ENCODE assay signal across 18 mouse cellular contexts in genomic region chr15:9081294-9081693, GRCm38 (mm10). TPM values are rescaled to one million over a fixed set of nuclear protein-coding genes. Genes with fewer than 3 reads are reported as not detected.
DNase-seq lines count a peak whose midpoint lies in the region; ATAC-seq and TF ChIP-seq lines count a peak whose summit lies in the region.
"Had no signal": no experiment of that assay in that cellular context is flagged by ENCODE, and none has a peak within 500 bp of the region (broad histone marks: within the 10 kb centered on the region; RNA-seq: fewer than 3 reads in every experiment).

No protein-coding gene starts in this region.

- H3K4me3 ChIP-seq in heart, embryonic 11.5 days (ENCODE audit: low read depth, low read length): no peak overlapping the region
- no peak overlapping the region for H3K4me3 ChIP-seq in intestine, embryonic 15.5 days (replicated peaks)
- H3K4me3 ChIP-seq in intestine, embryonic 16.5 days (ENCODE audit: low read length): no peak overlapping the region
- peak overlapping the region; percentile 44; the same call in 1 of the 2 replicates for H3K4me3 ChIP-seq in G1E (ENCODE audit: low read depth, low read length)
- no peak overlapping the region for H3K4me3 ChIP-seq in liver, embryonic 14.5 days (ENCODE audit: insufficient read depth in 1 of 2, low read depth in 2 of 2, low read length in 2 of 2)
- H3K4me3 ChIP-seq in lung, adult 2 months (replicated peaks; ENCODE audit: extremely low read depth, low read depth, low read length): no peak overlapping the region
- H3K4me3 ChIP-seq: gastrocnemius, adult 2 months; hindbrain, embryonic 12.5 days had no signal

- H3K4me2 ChIP-seq in heart, embryonic 11.5 days: peak overlapping the region; percentile 11; the same call in 1 of the 2 replicates
- no peak overlapping the region for H3K4me2 ChIP-seq in intestine, embryonic 15.5 days (replicated peaks)
- H3K4me2 ChIP-seq in intestine, embryonic 16.5 days (ENCODE audit: low read depth, low read length): no peak overlapping the region
- peak overlapping the region; percentile 95 for H3K4me2 ChIP-seq in liver, embryonic 14.5 days (ENCODE audit: low read depth)
- H3K4me2 ChIP-seq: hindbrain, embryonic 12.5 days; lung, embryonic 14.5 days had no signal

- no peak for TF ChIP-seq POLR2A in lung, adult 2 months (IDR thresholded peaks at IDR 0.05; ENCODE audit: borderline replicate concordance, extremely low read depth, low read depth, low read length)

- ATAC-seq in heart, embryonic 11.5 days (replicated peaks; ENCODE audit: insufficient number of reproducible peaks, low FRiP score, low TSS enrichment): peak; percentile 52; the same call in 1 of the 2 replicates
- peak; percentile 16; the same call in 1 of the 2 replicates for ATAC-seq in intestine, embryonic 15.5 days
- ATAC-seq in intestine, embryonic 16.5 days: no peak
- ATAC-seq in G1E (ENCODE audit: extremely low read depth, insufficient number of reproducible peaks, low FRiP score, poor library complexity, severe bottlenecking): no peak
- ATAC-seq in liver, embryonic 14.5 days (ENCODE audit: insufficient read depth): peak; percentile 8; the same call in 1 of the 2 replicates
- ATAC-seq: forebrain, embryonic 16.5 days had no signal

- peaks cover 51% of the 10 kb centered on the region for H3K4me1 ChIP-seq in heart, embryonic 11.5 days (ENCODE audit: control insufficient read depth, insufficient read depth, low read length)
- peaks cover 10% of the 10 kb centered on the region for H3K4me1 ChIP-seq in intestine, embryonic 15.5 days (replicated peaks)
- H3K4me1 ChIP-seq in intestine, embryonic 16.5 days (ENCODE audit: control insufficient read depth, insufficient read depth, low read length): peaks cover 22% of the 10 kb centered on the region
- H3K4me1 ChIP-seq in G1E (ENCODE audit: insufficient read depth, low read depth, low read length): peaks cover 79% of the 10 kb centered on the region
- H3K4me1 ChIP-seq in liver, embryonic 14.5 days (replicated peaks; ENCODE audit: control insufficient read depth in 2 of 2, insufficient read depth in 2 of 2, low read length in 1 of 2): peaks cover 54 to 62% of the 10 kb centered on the region in 2 experiments
- no peaks in the 10 kb centered on the region; the same call in 1 of the 2 replicates for H3K4me1 ChIP-seq in lung, adult 2 months (ENCODE audit: control insufficient read depth, insufficient read depth, low read length)

- H3K27ac ChIP-seq in heart, embryonic 11.5 days (ENCODE audit: low read depth, low read length): peak overlapping the region; percentile 43; the same call in 1 of the 2 replicates
- no peak overlapping the region for H3K27ac ChIP-seq in intestine, embryonic 15.5 days
- H3K27ac ChIP-seq in intestine, embryonic 16.5 days (ENCODE audit: low read length): no peak overlapping the region
- H3K27ac ChIP-seq in liver, embryonic 14.5 days: peak overlapping the region; percentile 58
- H3K27ac ChIP-seq: gastrocnemius, adult 2 months; hindbrain, embryonic 12.5 days; macrophage had no signal

- 24% methylated on average over 3 of the region's 3 CpGs for WGBS in heart, embryonic 11.5 days (ENCODE audit: insufficient replicate concordance)
- WGBS in intestine, embryonic 15.5 days: 69% methylated on average over 3 of the region's 3 CpGs
- 71% methylated on average over 3 of the region's 3 CpGs for WGBS in intestine, embryonic 16.5 days
- 30% methylated on average over 3 of the region's 3 CpGs for WGBS in liver, embryonic 14.5 days (ENCODE audit: insufficient replicate concordance)
- WGBS in lung, adult 2 months: 73% methylated on average over 3 of the region's 3 CpGs

- TF ChIP-seq CTCF in G1E (IDR thresholded peaks at IDR 0.05; ENCODE audit: low read depth, low read length): no peak
- TF ChIP-seq CTCF in liver, embryonic 14.5 days (IDR thresholded peaks at IDR 0.05; ENCODE audit: low read depth): no peak
- no peak for TF ChIP-seq CTCF in lung, adult 2 months (IDR thresholded peaks at IDR 0.05; ENCODE audit: insufficient read depth, low read length)

- H3K27me3 ChIP-seq in heart, embryonic 11.5 days (ENCODE audit: control insufficient read depth, insufficient read depth, low read length): no peaks in the 10 kb centered on the region
- no peaks in the 10 kb centered on the region for H3K27me3 ChIP-seq in intestine, embryonic 15.5 days (replicated peaks)
- no peaks in the 10 kb centered on the region for H3K27me3 ChIP-seq in intestine, embryonic 16.5 days (replicated peaks; ENCODE audit: control insufficient read depth, insufficient read depth, low read length)
- no peaks in the 10 kb centered on the region for H3K27me3 ChIP-seq in G1E (ENCODE audit: insufficient read depth, low read length)
- H3K27me3 ChIP-seq in liver, embryonic 14.5 days (ENCODE audit: control insufficient read depth, insufficient read depth, low read length): no peaks in the 10 kb centered on the region
- H3K27me3 ChIP-seq: hindbrain, embryonic 12.5 days had no signal

- TF ChIP-seq EP300 in liver, embryonic 14.5 days (IDR thresholded peaks at IDR 0.05; ENCODE audit: low read depth): no peak

- DNase-seq in heart, adult 18-20 months: no peak
- DNase-seq in G1E (ENCODE audit: low spot score): no peak
- DNase-seq in liver, embryonic 14.5 days (ENCODE audit: low read depth in 3 of 3, low spot score in 3 of 3): no peak
- DNase-seq in gastrocnemius, postnatal 10 days: no peak
- no peak for DNase-seq in lung, adult 2 months
- DNase-seq: cerebellum, postnatal 14 days; gastrocnemius, adult 2 months; kidney, adult 2 months; layer of hippocampus, postnatal 36 days; left cerebral cortex, postnatal 4 days; lung, embryonic 14.5 days; thymus, adult 18-20 months had no signal

- H3K36me3 ChIP-seq in heart, embryonic 11.5 days (ENCODE audit: control insufficient read depth, insufficient read depth, low read length): no peaks in the 10 kb centered on the region
- H3K36me3 ChIP-seq in intestine, embryonic 15.5 days: 0 out of 2 replicates have a peak, but pooled peaks cover 2% of the 10 kb centered on the region
- H3K36me3 ChIP-seq in intestine, embryonic 16.5 days (ENCODE audit: control insufficient read depth, insufficient read depth, low read length): peaks cover 3% of the 10 kb centered on the region; the same call in 1 of the 2 replicates
- H3K36me3 ChIP-seq in G1E (replicated peaks): peaks cover 69% of the 10 kb centered on the region
- H3K36me3 ChIP-seq in liver, embryonic 14.5 days (replicated peaks; ENCODE audit: control insufficient read depth, insufficient read depth, low read depth): peaks cover 39% of the 10 kb centered on the region
- H3K36me3 ChIP-seq: hindbrain, embryonic 12.5 days had no signal

- no peak overlapping the region for H3K9ac ChIP-seq in heart, embryonic 11.5 days (ENCODE audit: low read depth, low read length)
- no peak overlapping the region for H3K9ac ChIP-seq in intestine, embryonic 15.5 days
- no peak overlapping the region for H3K9ac ChIP-seq in intestine, embryonic 16.5 days (ENCODE audit: low read depth, low read length)
- H3K9ac ChIP-seq in liver, embryonic 14.5 days (replicated peaks): peak overlapping the region; percentile 59
- H3K9ac ChIP-seq: hindbrain, embryonic 12.5 days; lung, embryonic 14.5 days had no signal

- no peaks in the 10 kb centered on the region for H3K9me3 ChIP-seq in heart, embryonic 11.5 days (replicated peaks; ENCODE audit: control insufficient read depth, low read length)
- H3K9me3 ChIP-seq in intestine, embryonic 15.5 days: no peaks in the 10 kb centered on the region
- no peaks in the 10 kb centered on the region for H3K9me3 ChIP-seq in intestine, embryonic 16.5 days (ENCODE audit: control insufficient read depth, low read length)
- H3K9me3 ChIP-seq in G1E (replicated peaks): no peaks in the 10 kb centered on the region
- no peaks in the 10 kb centered on the region for H3K9me3 ChIP-seq in liver, embryonic 14.5 days (ENCODE audit: control insufficient read depth, low read length)
- H3K9me3 ChIP-seq: hindbrain, embryonic 12.5 days had no signal

RNA-seq across cellular contexts. Expression of gene Nadk2, which starts 10.2 kb away (rescaled TPM):
- 57.1 and 65.3 TPM in 2 replicates for polyA plus RNA-seq in heart, embryonic 11.5 days (2014; fragmentation: Nextera tagmentation; extraction: Ambion mirVana)
- 10 to 100 TPM; 59.8 to 66.2 TPM for total RNA-seq in heart, adult 18-20 months (2021)
- polyA plus RNA-seq in intestine, embryonic 15.5 days (2015; fragmentation: Nextera tagmentation; extraction: Ambion mirVana): 49.0 and 50.4 TPM in 2 replicates
- polyA plus RNA-seq in intestine, embryonic 16.5 days (2015; fragmentation: Nextera tagmentation; extraction: Ambion mirVana): 19.7 and 44.7 TPM in 2 replicates
- total RNA-seq in G1E (2014; fragmentation: Nextera tagmentation) (222 and 250 TPM in 2 replicates), G1E (2017) (218 and 235 TPM in 2 replicates)
- 130 and 143 TPM in 2 replicates for polyA plus RNA-seq in G1E (2012)
- 53.8 and 96.0 TPM in 2 replicates for polyA plus RNA-seq in liver, embryonic 14.5 days (2012; rRNA removed)
- polyA plus RNA-seq in liver, embryonic 14.5 days (2014; fragmentation: Nextera tagmentation; extraction: Ambion mirVana): 113 and 125 TPM in 2 replicates
- total RNA-seq in gastrocnemius, postnatal 10 days (2021): 10 to 100 TPM; 24.0 to 26.6 TPM
- 11.5 and 12.0 TPM in 2 replicates for polyA plus RNA-seq in lung, adult 2 months (2012; rRNA removed)

RNA-seq across cellular contexts. Expression of gene Lmbrd2, which starts 59.1 kb away (rescaled TPM):
- 3.4 and 4.3 TPM in 2 replicates for polyA plus RNA-seq in heart, embryonic 11.5 days (2014; fragmentation: Nextera tagmentation; extraction: Ambion mirVana)
- 10 to 100 TPM; 13.1 to 14.0 TPM for total RNA-seq in heart, adult 18-20 months (2021)
- 3.4 and 3.9 TPM in 2 replicates for polyA plus RNA-seq in intestine, embryonic 15.5 days (2015; fragmentation: Nextera tagmentation; extraction: Ambion mirVana)
- 3.1 and 3.6 TPM in 2 replicates for polyA plus RNA-seq in intestine, embryonic 16.5 days (2015; fragmentation: Nextera tagmentation; extraction: Ambion mirVana)
- total RNA-seq in G1E (2014; fragmentation: Nextera tagmentation) (19.1 and 21.7 TPM in 2 replicates), G1E (2017) (8.9 and 11.0 TPM in 2 replicates)
- 0.41 and 0.53 TPM in 2 replicates for polyA plus RNA-seq in G1E (2012)
- polyA plus RNA-seq in liver, embryonic 14.5 days (2012; rRNA removed): 2.7 and 3.1 TPM in 2 replicates
- polyA plus RNA-seq in liver, embryonic 14.5 days (2014; fragmentation: Nextera tagmentation; extraction: Ambion mirVana): 2.1 and 2.4 TPM in 2 replicates
- 10 to 100 TPM; 16.6 to 16.7 TPM for total RNA-seq in gastrocnemius, postnatal 10 days (2021)
- 7.5 and 15.3 TPM in 2 replicates for polyA plus RNA-seq in lung, adult 2 months (2012; rRNA removed)

Comparison
In these comparisons a context has a peak if more than half of its experiments do, and no peak if none do; other contexts are left out.
1. ATAC-seq: peak in heart, embryonic 11.5 days (single experiment), intestine, embryonic 15.5 days (single experiment) and liver, embryonic 14.5 days (single experiment); none in intestine, embryonic 16.5 days (single experiment) and G1E (single experiment).
2. H3K27ac ChIP-seq: peak in heart, embryonic 11.5 days (single experiment) and liver, embryonic 14.5 days (single experiment); none in intestine, embryonic 15.5 days (single experiment) and intestine, embryonic 16.5 days (single experiment).
3. H3K4me2 ChIP-seq: peak in heart, embryonic 11.5 days (single experiment) and liver, embryonic 14.5 days (single experiment); none in intestine, embryonic 15.5 days (single experiment) and intestine, embryonic 16.5 days (single experiment).